Mouse (Mus musculus): ENCODE results near the gene Olfr1506. TPM values are rescaled to one million over a fixed set of nuclear protein-coding genes. Genes with fewer than 3 reads are reported as not detected.

The Olfr1506 gene
- not detected in 2 replicates for polyA plus RNA-seq (2021; fragmentation: Nextera tagmentation)
- long read RNA-seq, experiment 1: 0 reads
- long read RNA-seq, experiment 2: 0 reads

GRCm38 (mm10) chr2:90224393-90224792 lies at the start of gene Olfr1506:
TSS of gene Olfr1506 (minus strand) at chr2:90224493.

GRCm38 (mm10) chr2:90270932-90271331 lies 46.6 kb upstream of the Olfr1506 start, which contains the start of gene Olfr1271:
TSS of gene Olfr1271 (minus strand) at chr2:90271032.

GRCm38 (mm10) chr2:90257492-90257891 lies 33.2 kb upstream of the Olfr1506 start, which contains the start of gene Olfr142:
TSS of gene Olfr142 (minus strand) at chr2:90257592.

Other genes starting within 250 kb of the Olfr1506 start
- not detected in 2 replicates for gene Olfr1261, start 233.3 kb downstream of the Olfr1506 start, polyA plus RNA-seq (2021; fragmentation: Nextera tagmentation)
- not detected in 2 replicates for gene Olfr1262, start 224.3 kb downstream of the Olfr1506 start, polyA plus RNA-seq (2021; fragmentation: Nextera tagmentation)
- gene Olfr1263, start 212.4 kb downstream of the Olfr1506 start, polyA plus RNA-seq (2021; fragmentation: Nextera tagmentation): not detected in 2 replicates
- not detected in 2 replicates for gene Olfr1264, start 198.9 kb downstream of the Olfr1506 start, polyA plus RNA-seq (2021; fragmentation: Nextera tagmentation)
- gene Olfr1265, start 189.2 kb downstream of the Olfr1506 start, polyA plus RNA-seq (2021; fragmentation: Nextera tagmentation): not detected in 2 replicates
- not detected in 2 replicates for gene Olfr140, start 160.9 kb downstream of the Olfr1506 start, polyA plus RNA-seq (2021; fragmentation: Nextera tagmentation)
- not detected in 2 replicates for gene Olfr1269, start 103.1 kb downstream of the Olfr1506 start, polyA plus RNA-seq (2021; fragmentation: Nextera tagmentation)
- not detected in 2 replicates for gene Olfr32, start 82.2 kb downstream of the Olfr1506 start, polyA plus RNA-seq (2021; fragmentation: Nextera tagmentation)
- gene Olfr1270, start 71.4 kb downstream of the Olfr1506 start, polyA plus RNA-seq (2021; fragmentation: Nextera tagmentation): not detected in 2 replicates
- not detected in 2 replicates for gene Olfr142, start 33.1 kb upstream of the Olfr1506 start, polyA plus RNA-seq (2021; fragmentation: Nextera tagmentation)
- gene Olfr1271, start 46.5 kb upstream of the Olfr1506 start, polyA plus RNA-seq (2021; fragmentation: Nextera tagmentation): not detected in 2 replicates
- not detected in 2 replicates for gene Olfr1272, start 68.3 kb upstream of the Olfr1506 start, polyA plus RNA-seq (2021; fragmentation: Nextera tagmentation)
- not detected in 2 replicates for gene Gm13769, start 97.7 kb upstream of the Olfr1506 start, polyA plus RNA-seq (2021; fragmentation: Nextera tagmentation)
- not detected in 2 replicates for gene Olfr1274-ps, start 174.2 kb upstream of the Olfr1506 start, polyA plus RNA-seq (2021; fragmentation: Nextera tagmentation)

All from left cerebral cortex, adult 6 months (tissue).